Mouse (Mus musculus) bone marrow, adult 2 months (tissue): ENCODE data around the gene Reln.

Source experiments
- CTCF ChIP-seq: fragments of 200-500 bp; IDR thresholded peaks from 2 replicates; pipeline ENCODE4 v1.5.1; 2011; ENCODE audit warnings: low read length, control low read depth; ENCODE audit not compliant: control insufficient read depth, insufficient read depth
- POLR2A ChIP-seq: fragments of 200-500 bp; IDR thresholded peaks from 2 replicates; pipeline ENCODE4 v1.6.1; 2011; ENCODE audit warnings: low read depth, mild to moderate bottlenecking, control low read depth, low read length, borderline replicate concordance; ENCODE audit not compliant: control insufficient read depth

DNA sequence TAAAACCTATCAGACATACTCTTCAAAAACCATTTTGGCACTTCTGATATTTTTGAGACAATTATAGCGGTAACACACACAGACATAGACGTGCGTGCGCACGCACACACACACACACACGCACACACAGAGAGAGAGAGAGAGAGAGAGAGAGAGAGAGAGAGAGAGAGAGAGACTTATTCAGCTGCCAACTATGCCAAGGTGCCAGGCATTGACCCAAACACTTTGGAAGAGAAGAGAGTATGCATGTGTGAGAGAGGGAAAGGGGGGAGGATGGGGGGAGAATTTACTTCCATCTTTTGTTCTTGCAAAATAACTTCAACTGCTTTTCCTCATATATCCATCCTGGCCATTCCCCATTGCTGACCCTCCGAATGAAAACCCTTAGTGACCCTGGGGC lies 28.0 kb downstream of the Reln start:
- no peak for TF ChIP-seq CTCF
- TF ChIP-seq POLR2A, result no peak
